Mouse (Mus musculus) forelimb bud, embryonic 11.5 days (tissue): ENCODE data around the gene Sp6.
A peak's percentile ranks its signal among the peaks of the same experiment; 100 is the strongest.

Experiments
- DNase-seq: peaks from one replicate; pipeline ENCODE4 v3.0.0-alpha.2; 2012; ENCODE audit warnings: low read depth, low spot score

Sp6 gene

GRCm38 (mm10) chr11:97021121-97021765 is 8.0 kb downstream of the Sp6 start:
- DNase-seq, result no peak

- peak; percentile 79 for DNase-seq
These were observed 8.8 kb downstream of the Sp6 start for GRCm38 (mm10) chr11:97021873-97022484.

GRCm38 (mm10) chr11:97024977-97025376 is 11.8 kb downstream of the Sp6 start:
- DNase-seq, result no peak

GRCm38 (mm10) chr11:97025721-97026344 is 12.6 kb downstream of the Sp6 start:
- DNase-seq, result peak; percentile 91

GRCm38 (mm10) chr11:97029686-97030417 is 16.7 kb downstream of the Sp6 start, which contains the start of gene Scrn2:
Gene Scrn2, plus strand, starts transcription at chr11:97029938.
- peak; percentile 87 for DNase-seq

GRCm38 (mm10) chr11:97030426-97030825 is 17.2 kb downstream of the Sp6 start:
- no peak for DNase-seq

GRCm38 (mm10) chr11:97031977-97032376 is 18.8 kb downstream of the Sp6 start:
- DNase-seq, result no peak

GRCm38 (mm10) chr11:97032499-97032898 is 19.3 kb downstream of the Sp6 start:
- DNase-seq, result no peak

GRCm38 (mm10) chr11:97033781-97034180 is 20.6 kb downstream of the Sp6 start:
- no peak for DNase-seq

GRCm38 (mm10) chr11:97036141-97036540 is 22.9 kb downstream of the Sp6 start:
- DNase-seq, result no peak

- DNase-seq, result no peak
These were observed 25.7 kb downstream of the Sp6 start for GRCm38 (mm10) chr11:97038881-97039280.

- DNase-seq, result no peak
These were observed 27.3 kb downstream of the Sp6 start for GRCm38 (mm10) chr11:97040301-97041021.

- peak; percentile 88 for DNase-seq
These were observed 28.1 kb downstream of the Sp6 start, which contains the start of the genes Lrrc46 and Mrpl10 for GRCm38 (mm10) chr11:97041022-97041899. Gene Lrrc46, minus strand, starts transcription at chr11:97041407. Gene Mrpl10, plus strand, starts transcription at chr11:97041560.

- DNase-seq, result no peak
These were observed 31.7 kb downstream of the Sp6 start for GRCm38 (mm10) chr11:97044902-97045301.

GRCm38 (mm10) chr11:97045861-97046260 is 32.7 kb downstream of the Sp6 start:
- DNase-seq, result no peak

- DNase-seq, result no peak
These were observed 35.0 kb downstream of the Sp6 start for GRCm38 (mm10) chr11:97048090-97048650.

GRCm38 (mm10) chr11:97049492-97050085 is 36.4 kb downstream of the Sp6 start:
- DNase-seq, result no peak

GRCm38 (mm10) chr11:97050216-97050943 is 37.2 kb downstream of the Sp6 start, which contains the start of gene Osbpl7:
Gene Osbpl7, plus strand, starts transcription at chr11:97050628.
- DNase-seq, result peak; percentile 52
